Mouse (Mus musculus) kidney, postnatal 36 days (tissue): ENCODE results near the gene Ctbp1.

ENCODE experiments used
- DNase-seq, 2 experiments: peaks; one replicate each; pipeline ENCODE4 v3.0.0; 2021 to 2022; ENCODE audit warnings: mixed read lengths in 2 of 2

The Ctbp1 gene

DNA sequence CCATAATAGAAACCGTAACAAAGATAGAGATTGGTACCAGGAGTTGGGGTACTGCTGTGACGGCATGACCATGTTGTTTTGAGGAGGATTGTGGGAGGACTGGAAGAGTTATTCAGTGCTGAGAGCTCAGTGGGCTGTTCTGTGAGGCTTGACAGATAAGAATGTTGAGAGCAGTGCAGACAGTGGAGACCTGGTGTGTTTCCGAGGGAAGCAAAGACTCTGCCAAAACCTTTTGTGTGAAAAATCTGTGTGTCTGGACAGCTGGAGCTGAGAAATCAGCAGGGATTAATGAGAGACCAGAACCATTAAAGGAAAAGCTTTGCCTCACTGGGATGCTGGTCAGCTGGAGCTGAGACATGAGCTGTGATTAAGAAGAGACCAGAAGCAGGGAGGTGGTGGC lies 34.9 kb downstream of the Ctbp1 start:
- no peak for DNase-seq

DNA sequence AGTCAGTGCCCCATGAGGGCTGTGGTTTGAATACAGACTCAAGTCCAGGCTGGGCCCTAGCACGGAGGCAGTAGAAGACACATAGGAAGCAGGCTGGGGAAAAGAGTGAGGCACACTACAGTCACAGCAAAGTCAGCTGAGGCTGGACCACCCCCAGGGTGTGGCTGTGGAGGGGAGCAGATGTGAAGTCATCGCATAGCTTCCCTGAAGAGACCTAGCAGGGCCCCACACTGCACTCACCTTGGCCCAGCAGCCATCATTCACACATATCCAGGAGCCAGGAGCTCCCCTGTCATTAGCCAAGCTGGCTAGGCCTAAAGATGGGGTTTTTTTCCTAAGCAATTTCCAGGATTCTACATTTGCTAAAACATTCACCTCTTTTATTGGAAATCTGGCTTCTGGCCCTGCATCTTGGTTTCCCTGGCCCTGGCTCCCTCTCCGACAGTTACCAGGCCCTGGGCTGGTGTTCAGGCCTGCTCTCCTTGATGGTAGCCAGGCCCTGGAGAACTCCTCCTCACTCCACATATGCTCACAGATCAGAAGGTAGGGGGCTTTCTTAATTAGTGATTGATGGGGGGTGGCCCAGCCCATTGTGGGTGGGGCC lies 35.6 kb downstream of the Ctbp1 start:
- DNase-seq, result no peak

DNA sequence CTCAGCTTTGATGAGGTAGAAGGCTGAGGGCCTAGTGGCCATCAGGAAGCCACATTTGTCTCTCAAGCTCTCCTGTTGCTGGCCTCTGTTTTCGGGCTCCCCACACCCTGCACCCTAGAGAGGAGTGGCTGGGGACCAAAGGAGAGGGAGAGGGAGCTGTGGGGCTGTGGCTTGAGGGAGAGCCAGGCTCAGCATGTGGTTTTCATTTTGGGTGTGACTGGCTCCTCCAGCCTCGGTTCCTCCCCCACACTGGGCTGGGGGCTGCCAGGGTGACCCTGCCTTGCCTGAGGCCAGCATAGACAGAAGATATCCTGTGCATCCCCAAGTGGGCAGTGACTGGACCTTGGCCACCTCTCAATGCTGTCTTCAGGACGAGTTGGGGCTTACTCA lies 36.5 kb downstream of the Ctbp1 start:
- no peak for DNase-seq

DNA sequence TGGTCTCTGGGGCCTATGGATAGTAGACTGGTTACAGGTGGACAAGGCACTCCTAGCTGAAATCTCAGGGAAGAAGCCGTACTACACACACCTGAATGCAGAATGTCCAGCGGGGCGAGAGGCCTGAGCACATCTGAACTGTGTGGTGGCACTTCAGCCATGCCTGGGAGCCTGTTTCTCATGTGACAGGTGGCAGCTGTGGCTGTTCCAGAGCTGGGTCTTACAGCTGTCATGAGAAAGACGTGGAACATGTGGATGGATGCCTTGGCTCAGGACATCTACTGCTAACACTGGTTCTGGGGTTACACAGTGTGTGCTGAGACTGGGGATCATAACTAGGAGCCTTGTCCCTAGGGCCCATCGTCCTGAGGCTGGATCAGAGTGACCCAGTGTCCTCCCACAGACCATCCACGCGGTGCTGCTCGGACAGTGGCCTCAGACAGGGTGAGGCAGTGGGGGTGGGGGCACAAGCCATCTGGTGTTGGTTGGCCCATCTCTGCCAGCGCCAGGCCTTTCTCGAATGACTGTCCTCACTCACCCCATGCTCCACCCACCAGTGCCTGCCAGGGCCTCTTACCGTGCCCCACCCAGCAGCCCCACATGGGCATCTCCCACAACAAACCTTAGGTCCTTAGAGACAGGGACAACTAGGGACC lies 37.1 kb downstream of the Ctbp1 start:
- no peak for DNase-seq

DNA sequence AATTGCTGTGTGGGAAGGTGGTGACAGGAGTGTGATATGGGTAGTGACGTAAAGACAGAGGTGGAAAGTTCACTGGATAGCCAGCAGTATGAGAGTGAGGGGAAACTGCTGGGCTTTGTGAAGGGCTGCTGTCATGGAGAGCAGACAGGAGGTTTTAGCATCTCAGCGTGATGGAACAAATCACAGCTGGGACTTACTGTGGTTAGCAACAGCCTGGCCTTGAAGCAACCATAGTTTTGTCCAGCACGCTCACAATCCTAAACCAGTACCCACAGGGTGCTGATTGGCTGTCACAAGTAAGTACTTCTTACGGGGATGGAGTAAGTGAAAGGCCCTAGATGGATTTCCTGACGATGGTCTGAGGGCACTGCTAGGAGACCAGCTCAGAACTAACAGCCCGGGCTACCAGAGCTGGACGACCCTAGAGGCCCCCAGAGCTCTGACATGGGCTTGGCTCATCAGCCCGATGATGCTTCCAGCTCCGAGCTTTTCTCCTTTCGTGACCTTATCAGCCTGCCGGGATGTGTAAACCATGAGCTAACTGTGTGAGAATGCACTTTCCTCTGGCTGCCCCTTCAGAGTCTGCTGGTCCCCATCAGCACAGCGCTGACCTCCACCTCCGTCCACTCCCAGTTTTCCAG lies 40.3 kb downstream of the Ctbp1 start:
- no peak for DNase-seq

DNA sequence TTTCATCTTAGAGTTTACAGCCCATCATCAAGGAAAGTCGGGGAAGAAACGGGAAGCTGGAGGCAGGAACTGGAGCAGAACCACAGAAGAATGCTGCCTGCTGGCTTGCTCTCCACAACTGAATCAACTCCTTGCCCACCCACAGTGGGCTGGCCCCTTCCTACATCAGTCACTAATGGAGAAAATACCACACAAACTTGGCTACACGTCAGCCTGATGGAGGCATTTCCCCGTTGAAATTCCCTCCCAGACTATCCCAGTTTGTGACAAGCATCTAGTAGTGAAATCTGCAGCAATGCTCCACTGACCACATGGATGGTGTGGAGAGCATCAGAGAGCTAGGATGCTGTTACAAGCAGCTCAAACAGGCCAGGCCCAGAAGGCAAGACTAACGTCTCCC lies 42.0 kb downstream of the Ctbp1 start:
- no peak for DNase-seq

DNA sequence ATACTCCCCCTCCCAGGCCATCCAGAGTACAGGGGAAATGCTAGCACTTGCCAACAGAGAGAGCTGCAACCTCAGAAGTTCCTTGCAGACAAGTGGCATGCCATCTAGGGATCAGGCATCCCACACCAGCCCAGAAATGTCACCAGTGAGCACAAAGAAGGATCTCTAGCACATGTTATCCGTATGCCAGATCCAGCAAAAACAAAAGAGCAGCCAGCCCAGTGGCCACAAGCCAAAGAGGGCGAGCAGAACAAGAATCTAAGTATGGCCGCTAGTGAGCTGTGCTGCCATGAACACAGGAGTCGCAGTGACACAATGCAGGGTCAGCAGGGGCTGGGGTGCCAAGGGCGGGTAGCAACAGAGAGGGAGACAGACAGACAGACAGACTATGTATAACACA lies 44.5 kb downstream of the Ctbp1 start:
- no peak for DNase-seq

DNA sequence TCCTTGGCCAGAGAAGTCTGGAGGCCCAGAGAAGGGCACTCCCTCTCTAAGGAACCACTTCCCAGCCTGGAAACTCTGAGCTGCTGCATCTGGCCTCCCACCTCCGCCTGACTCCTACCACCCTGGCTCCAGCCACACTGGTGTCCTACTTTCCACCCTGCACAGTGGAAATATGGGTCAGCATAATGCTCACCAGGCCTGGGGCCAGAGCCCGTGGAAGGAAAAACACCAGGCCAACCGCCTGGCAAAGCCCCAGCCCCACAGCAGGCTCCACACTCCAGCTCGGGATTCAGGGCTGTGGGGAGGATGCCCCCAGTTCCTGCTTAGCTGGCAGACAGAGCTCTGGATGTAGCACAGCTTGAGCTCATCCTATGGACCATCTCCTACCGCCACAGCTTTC lies 46.4 kb downstream of the Ctbp1 start:
- DNase-seq, result peak; percentile 16 to 32

DNA sequence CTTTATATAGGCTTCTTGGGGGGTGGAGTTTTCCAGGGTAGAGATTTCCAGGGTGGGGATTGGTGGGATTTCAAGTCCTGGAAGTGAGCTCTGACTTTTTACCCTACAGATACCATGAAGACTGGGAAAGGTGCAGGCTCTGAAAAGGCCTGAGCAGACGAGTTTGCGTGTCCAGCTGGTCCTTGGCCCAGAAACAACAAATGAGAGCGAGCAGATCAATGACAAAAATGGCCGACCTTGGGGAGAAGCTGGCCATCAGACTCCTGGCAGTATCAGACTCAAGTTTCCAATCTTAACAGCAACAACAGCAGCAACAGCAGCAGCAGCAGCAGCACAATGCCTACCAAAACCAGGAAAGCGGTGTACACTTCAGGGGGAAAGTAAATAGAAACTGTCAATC lies 49.1 kb downstream of the Ctbp1 start:
- no peak for DNase-seq

DNA sequence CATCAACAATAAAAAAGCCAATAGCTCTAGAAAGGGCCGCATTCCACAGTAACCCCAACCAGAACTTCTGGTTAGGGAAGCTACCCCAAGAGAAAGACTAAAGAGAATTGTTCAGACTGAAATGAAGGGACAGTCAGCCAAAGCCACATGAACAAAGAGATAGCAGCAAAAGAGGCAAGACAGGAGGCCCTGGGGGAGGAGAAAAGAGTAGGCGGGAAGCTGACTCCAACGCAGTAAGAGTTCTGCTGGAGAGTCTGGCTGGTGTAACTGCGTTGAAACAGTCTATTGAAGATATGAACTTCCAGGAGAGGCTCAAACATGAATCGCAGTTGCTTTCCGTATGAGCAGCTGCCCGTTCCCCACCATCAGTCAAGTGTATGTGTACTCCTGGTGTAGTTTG lies 50.3 kb downstream of the Ctbp1 start:
- no peak for DNase-seq

DNA sequence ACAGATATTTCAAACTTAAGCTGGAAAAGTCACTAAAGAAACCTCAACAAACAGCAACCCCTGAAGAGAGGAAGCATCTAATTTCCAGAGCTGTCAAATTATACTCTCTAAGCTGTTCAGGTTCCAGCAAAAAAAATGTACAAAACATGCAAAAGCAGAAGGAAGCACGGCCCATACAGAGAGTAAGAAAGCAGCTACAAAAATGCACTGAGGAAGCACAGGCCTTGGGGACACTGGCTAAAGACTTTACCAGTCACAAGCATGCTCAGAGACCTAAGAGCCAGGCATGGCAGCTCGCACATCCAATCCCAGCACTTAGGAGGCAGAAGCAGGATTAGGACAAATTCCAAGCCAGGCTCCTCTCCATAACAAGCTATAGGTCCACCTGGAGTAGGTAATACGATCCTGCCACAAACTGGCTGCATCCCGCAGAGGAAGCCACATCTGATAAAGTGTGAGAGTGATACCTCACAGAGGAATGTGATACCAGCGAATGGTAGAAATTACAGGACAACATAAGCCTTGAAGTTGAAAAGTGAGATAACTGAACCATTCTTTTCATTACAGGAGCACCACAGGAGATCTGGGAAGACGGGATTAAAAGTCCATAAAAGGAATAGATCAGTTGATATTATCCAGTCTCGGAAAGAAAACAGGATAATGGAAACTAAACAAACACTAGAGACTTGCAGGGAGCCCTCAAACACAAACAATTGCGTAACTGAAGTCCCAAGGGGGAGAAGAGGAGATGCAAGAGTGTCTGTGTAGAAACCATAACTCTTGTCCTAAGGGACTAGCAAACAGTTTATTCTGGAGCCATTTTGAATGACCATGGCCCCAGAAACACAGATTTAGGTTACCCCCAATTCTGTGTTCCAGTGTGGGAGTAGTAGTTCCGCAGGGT lies 51.7 kb downstream of the Ctbp1 start:
- DNase-seq, result peak in 1 of 2 experiments; percentile 34

DNA sequence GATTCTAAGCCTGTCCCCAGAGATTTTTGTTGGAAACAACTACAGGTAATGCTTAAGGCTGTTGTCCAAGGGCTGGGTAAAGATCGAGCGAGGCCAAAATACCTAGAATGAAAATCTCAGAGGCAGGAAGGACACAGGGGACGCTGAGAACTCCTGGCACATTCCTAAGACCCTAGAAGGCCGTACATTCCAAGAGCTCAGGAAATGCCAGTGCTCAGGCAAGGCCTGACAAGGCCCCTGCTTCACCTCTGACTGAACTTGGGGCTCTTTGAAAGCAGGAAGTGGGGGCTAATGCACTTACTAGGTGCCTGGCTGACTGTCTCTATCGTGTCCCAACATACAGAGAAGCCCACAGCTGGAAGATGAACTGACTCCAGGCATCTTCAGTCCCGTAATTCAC lies 52.4 kb downstream of the Ctbp1 start:
- DNase-seq, result peak; percentile 26 to 29

DNA sequence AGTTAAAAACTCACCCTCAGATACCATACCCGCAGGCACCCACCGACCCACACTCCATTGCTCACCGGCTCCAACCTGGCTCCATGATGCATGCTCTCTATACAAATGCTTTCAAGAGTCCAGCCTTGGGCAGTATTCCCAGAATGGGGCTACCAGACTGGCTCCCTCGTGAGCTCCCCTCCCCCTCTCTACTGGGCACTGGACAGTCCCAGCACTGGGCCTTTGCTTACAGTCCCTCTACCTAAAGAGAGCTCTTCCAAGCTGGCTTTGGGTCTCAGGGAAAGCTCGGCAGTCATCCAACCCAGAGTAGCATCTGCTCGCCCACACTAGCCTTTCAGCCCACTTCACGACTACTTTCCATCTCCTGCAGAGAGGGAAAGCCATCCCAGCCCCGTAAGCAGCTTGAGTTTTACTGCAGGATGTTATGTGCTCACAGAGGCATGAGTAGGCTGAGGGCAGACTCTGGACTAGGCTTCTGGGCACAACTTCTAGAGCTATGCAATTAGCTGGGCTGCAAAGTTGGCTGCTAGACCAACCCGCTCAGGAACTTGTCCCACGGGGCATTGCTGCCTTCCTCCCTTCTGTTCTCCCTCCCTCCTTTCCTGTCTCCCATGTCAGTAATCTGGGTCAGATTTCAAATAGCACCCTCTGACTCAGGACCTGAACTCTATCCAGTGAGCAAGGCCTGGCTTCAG lies 54.3 kb downstream of the Ctbp1 start:
- peak; percentile 26 to 39 for DNase-seq

DNA sequence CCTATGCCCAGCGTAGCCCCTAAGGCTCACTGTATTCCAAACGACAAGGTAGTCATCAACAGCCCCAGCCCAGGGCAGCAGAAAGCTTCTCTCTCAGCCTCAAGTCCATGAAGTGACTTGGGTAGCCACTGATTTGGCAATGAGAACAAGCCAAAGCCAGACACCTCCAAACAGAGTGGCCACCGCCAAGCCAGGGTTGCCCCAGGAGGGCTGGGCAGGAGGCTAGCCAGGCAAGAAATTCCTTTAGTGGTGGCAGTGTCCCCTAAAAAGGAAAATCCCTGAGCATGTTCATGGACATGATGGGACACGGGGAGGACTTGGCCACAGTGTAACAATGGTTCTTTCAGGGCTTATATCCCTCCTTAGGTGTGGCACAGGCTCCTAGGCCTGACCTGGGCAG lies 55.0 kb downstream of the Ctbp1 start:
- no peak for DNase-seq

DNA sequence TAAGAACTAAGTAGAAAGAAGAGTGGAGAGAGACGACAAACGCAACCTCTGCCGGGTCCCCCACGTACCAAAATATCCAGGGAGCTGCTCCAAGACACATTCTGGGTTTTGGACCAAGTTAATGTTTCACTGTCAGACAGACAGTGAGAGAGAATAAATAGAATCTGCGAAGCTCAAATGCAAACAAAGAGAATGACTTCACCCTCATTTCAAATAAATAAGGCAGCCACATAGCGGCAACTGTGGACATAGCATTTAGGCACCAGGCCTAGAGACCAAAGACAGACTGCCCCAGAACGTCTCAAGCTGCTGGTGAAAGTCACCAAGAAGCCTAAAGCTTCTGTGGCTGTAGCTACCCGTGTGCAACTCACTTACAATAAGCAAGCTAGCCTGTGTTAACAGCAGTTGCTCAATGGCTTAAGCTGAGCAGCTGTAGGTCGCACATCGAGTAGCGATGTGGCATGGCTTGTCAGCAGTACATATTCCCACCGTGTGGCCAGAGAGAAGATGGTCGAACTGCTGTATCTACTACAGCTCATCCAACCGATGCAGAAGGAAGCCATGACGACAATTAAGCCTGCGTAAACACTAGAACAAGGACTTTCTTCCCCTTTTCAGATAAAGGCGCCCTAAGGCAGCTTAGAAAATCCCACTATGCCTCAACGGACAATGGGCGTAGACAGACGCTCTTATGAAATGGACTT lies 55.9 kb downstream of the Ctbp1 start:
- no peak for DNase-seq

DNA sequence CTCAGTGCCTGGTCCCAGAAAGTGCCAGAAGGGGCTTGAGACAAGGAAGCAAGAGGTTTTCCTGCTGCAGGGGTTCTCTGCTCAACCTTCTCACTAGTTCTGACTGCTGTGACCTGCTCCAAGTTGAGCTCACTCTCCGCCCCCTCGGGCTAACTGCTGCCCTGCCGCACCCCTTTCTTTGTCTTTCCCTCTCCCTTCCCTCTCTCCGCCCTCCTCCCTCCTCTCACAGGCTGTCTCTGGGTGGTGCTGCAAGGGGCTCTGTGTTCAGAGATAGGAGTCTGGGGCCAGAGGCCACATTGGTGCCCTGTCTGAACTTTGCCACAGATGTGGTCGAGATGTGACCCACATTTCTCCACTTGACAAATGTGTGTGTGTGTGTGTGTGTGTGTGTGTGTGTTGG lies 56.7 kb downstream of the Ctbp1 start, which contains the start of gene Spon2:
TSS of gene Spon2 (minus strand) at position 375 of the 400 bp plus-strand sequence.
- DNase-seq, result no peak

DNA sequence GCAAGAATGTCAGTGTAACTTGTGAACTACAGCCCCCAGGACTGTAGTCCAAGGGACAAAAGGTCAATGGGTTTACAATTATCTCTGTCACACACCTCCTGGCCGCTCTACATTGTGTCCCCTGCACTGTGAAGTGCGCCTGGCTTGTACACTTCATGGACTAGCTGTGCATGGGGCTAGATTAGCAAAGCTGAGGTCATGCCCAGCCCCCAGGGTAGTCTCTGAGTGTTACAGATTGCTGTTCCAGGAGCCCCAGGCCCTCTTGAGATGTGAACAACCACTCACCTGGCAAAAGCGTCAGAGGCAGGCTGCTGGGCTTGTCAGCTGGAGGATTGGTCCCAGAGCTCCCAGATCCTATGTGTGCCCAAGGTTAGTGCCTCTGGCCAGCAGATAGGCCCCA lies 57.1 kb downstream of the Ctbp1 start:
- no peak for DNase-seq

DNA sequence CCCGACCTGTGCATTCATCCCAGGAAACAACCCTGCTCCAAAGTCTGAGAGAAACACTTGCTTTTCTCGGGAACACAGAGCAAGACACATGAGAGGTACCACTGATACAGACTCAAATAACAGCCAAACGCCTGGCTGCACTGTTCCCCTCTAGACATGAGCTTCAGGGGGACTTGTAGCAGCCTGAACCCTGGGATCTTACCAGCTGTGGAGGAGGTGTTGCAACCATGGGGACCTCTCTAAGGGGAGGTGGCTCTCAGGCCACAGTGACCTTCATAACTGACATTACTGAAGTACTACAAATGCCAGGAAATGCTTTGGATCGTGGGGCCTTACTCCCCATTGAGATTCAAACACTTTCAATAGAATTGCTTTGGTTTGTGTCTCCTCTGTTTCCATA lies 60.1 kb downstream of the Ctbp1 start:
- no peak for DNase-seq

DNA sequence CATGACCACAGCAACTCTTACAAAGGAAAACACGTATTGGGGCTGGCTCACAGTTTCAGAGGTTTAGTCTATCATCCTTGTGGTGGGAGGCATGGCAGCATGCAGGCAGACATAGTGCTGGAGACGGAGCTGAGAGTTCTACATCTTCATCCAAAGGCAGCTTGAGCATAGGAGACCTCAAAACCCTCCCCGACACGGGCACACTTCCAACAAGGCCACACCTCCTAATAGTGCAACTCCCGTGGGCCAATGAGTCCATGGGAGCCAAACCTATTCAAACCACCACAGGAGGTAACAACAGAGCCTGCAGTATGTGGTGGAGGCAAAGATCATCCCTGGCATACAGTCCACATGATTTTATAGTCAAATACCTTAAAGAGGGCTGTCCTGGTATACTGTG lies 63.5 kb downstream of the Ctbp1 start:
- DNase-seq, result no peak

DNA sequence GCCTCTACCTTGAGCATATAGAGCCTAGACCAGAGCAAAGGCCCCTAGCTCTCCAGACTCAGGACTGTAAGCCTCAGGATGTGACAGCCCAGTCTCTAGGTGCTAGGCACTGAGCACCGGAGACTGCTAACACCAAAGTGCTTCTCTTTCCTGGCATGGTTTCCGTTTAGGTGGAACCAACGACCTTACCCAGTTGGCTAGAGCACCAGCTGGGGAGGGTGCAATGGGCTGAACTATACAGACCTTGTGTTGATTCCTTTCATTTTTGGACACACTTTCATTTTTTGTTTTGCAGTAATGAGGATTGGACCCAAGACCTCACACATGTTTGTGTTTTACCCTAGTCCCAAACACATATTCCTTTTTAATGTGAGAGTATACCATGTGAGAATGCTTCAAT lies 64.3 kb downstream of the Ctbp1 start:
- no peak for DNase-seq

DNA sequence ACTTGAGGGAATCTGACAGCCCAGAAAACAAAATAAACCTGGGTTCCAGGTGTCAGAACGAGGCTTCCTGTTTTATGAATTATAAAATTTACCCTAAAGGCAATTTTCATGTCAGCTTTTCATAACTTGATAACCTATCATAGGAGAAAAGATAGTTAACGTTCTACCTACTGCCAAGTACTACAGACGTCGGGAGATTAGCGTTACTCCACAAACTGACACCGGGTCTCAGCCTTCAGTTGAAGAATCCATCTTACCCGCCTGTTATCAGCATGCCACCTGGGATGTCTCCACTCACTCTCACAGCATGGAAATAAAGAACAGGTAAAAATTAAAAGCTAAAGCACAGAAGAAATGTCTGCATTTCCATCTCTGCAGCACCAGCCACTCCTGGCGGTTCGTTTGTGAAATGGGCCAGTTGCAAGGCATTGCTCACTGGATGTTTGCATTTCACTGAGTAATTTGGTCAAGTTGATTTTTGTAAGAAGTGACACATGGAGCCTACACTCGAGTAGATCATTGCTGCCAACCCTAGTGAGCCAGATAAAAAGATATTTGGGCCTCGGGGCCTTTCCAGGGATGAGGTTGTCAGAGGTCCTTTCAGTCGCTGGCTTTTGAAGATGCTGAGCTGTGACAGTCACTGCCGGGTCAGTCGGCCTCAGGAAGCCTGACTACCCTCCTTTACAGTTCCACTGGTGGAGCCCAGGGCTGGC lies 66.1 kb downstream of the Ctbp1 start:
- no peak for DNase-seq
